Mouse (Mus musculus) hindbrain, embryonic 16.5 days (tissue): ENCODE data around the gene Gpatch8. TPM values are rescaled to one million over a fixed set of nuclear protein-coding genes. Genes with fewer than 3 reads are reported as not detected.

ENCODE experiments used
- ATAC-seq: fragments of 200-750 bp; cut with Nextera tagmentation; 2 replicates; pipeline ENCODE4 v1.8.0; 2017; ENCODE audit warnings: moderate TSS enrichment, moderate library complexity
- H3K27ac ChIP-seq: fragments of 300-500 bp; sonication (generic); 2 replicates; pipeline ENCODE4 v1.5.1; 2014; ENCODE audit warnings: low read depth, mild to moderate bottlenecking, control low read depth, low read length, moderate library complexity
- H3K27me3 ChIP-seq: fragments of 300-500 bp; sonication (generic); replicated peaks from 2 replicates; pipeline ENCODE4 v1.6.1; 2014; ENCODE audit warnings: low read length; ENCODE audit not compliant: control insufficient read depth, insufficient read depth
- H3K36me3 ChIP-seq: fragments of 300-500 bp; sonication (generic); 2 replicates; pipeline ENCODE4 v1.6.1; 2014; ENCODE audit warnings: mild to moderate bottlenecking, low read length, moderate library complexity, mixed read lengths; ENCODE audit not compliant: control insufficient read depth, insufficient read depth
- H3K4me1 ChIP-seq: fragments of 300-500 bp; sonication (generic); 2 replicates; pipeline ENCODE4 v1.6.1; 2014; ENCODE audit warnings: low read depth, low read length; ENCODE audit not compliant: control insufficient read depth, insufficient read depth
- H3K4me2 ChIP-seq: fragments of 300-500 bp; sonication (generic); 2 replicates; pipeline ENCODE4 v1.6.1; 2014; ENCODE audit warnings: mild to moderate bottlenecking, low read length, control low read depth, moderate library complexity
- H3K4me3 ChIP-seq: fragments of 300-500 bp; sonication (generic); 2 replicates; pipeline ENCODE4 v1.5.1; 2014; ENCODE audit warnings: mild to moderate bottlenecking, low read length, control low read depth, moderate library complexity
- H3K9ac ChIP-seq: fragments of 300-500 bp; sonication (generic); 2 replicates; pipeline ENCODE4 v1.6.1; 2014; ENCODE audit warnings: low read depth, mild to moderate bottlenecking, control low read depth, low read length, moderate library complexity
- H3K9me3 ChIP-seq: fragments of 300-500 bp; sonication (generic); 2 replicates; pipeline ENCODE4 v1.6.1; 2014; ENCODE audit warnings: mild to moderate bottlenecking, low read length, moderate library complexity; ENCODE audit not compliant: control insufficient read depth
- WGBS: fragments of 180-500 bp; shearing (Covaris S2); extraction: QIAGEN DNeasy Blood & Tissue Kit; methylation state at CpG from one replicate; pipeline ENCODE4 v1.1.7; 2014; 5-methylcytosine and 5-hydroxymethylcytosine counted together
- polyA plus RNA-seq: library from polyadenylated mRNA; unstranded; fragments of >200 nt; fragmentation: Nextera tagmentation; extraction: Ambion mirVana; gene quantifications from 2 replicates; pipeline ENCODE4 v1.2.1, GENCODE M21; 2015

Gpatch8 gene
- polyA plus RNA-seq, 1 experiment from 2014 or later, result 52.9 TPM

GRCm38 (mm10) chr11:102469648-102470357 is 86.4 kb downstream of the Gpatch8 start, which contains the start of gene Itga2b:
TSS of gene Itga2b (minus strand) at chr11:102470122.
- H3K27me3 ChIP-seq, result no peaks in the 10 kb centered on the region
- H3K4me3 ChIP-seq, result no peak within 1 kb of the TSS
- H3K9me3 ChIP-seq, result no peaks in the 10 kb centered on the region
- no peak within 1 kb of the TSS for H3K4me2 ChIP-seq
- H3K36me3 ChIP-seq, result no peaks in the 10 kb centered on the region
- WGBS, result 57% methylated on average over 11 of the region's 11 CpGs
- no peak within 1 kb of the TSS for H3K9ac ChIP-seq
- H3K27ac ChIP-seq, result no peak within 1 kb of the TSS
- no peak for ATAC-seq
- peaks cover 14% of the 10 kb centered on the region for H3K4me1 ChIP-seq

- Histone ChIP-seq H3K27me3 (no peaks in the 10 kb centered on the region), H3K27ac (peak overlapping the region; percentile 53; the same call in 1 of the 2 replicates), H3K9ac (peak overlapping the region; percentile 69), H3K4me3 (peak overlapping the region; percentile 49), H3K9me3 (no peaks in the 10 kb centered on the region), H3K36me3 (no peaks in the 10 kb centered on the region), H3K4me1 (peaks cover 14% of the 10 kb centered on the region), H3K4me2 (peak overlapping the region; percentile 99)
- peak; percentile 93 for ATAC-seq
- WGBS, result under 1% methylated on average over 37 of the region's 37 CpGs
Measured at GRCm38 (mm10) chr11:102467041-102467631, 89.1 kb downstream of the Gpatch8 start.

GRCm38 (mm10) chr11:102465713-102466436 is 90.3 kb downstream of the Gpatch8 start:
- Histone ChIP-seq H3K27ac (0 out of 2 replicates have a peak overlapping the region, but pooled peaks have one; percentile 25), H3K4me3 (no peak overlapping the region), H3K4me1 (peaks cover 14% of the 10 kb centered on the region), H3K36me3 (no peaks in the 10 kb centered on the region), H3K9ac (0 out of 2 replicates have a peak overlapping the region, but pooled peaks have one; percentile 0), H3K9me3 (no peaks in the 10 kb centered on the region), H3K27me3 (no peaks in the 10 kb centered on the region), H3K4me2 (peak overlapping the region; percentile 13; the same call in 1 of the 2 replicates)
- 8% methylated on average over 26 of the region's 26 CpGs for WGBS
- peak; percentile 29; the same call in 1 of the 2 replicates for ATAC-seq

DNA sequence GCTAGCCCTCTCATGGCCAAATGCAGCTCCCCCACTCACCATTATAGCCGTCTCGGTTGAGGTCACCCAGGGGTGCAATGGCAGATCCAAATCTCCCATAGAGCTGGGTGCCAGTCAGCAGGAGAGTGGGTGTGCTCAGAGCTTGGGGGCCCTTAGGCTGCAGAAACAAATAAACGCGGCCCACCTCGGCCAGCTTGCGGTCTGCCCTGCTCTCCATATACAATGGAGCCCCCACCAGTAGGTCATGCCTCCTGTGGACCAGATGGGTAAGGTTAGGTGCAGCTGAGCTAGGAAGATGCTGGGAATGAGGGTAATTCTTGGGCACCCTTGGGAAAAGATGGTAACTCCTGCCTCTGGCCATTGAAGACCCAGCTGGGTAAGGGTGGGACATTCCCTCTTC is 91.3 kb downstream of the Gpatch8 start:
- no peak overlapping the region for H3K9ac ChIP-seq
- no peak overlapping the region for H3K4me3 ChIP-seq
- 93% methylated on average over 6 of the region's 6 CpGs for WGBS
- no peaks in the 10 kb centered on the region for H3K36me3 ChIP-seq
- H3K27me3 ChIP-seq, result no peaks in the 10 kb centered on the region
- H3K27ac ChIP-seq, result no peak overlapping the region
- no peak for ATAC-seq
- H3K4me1 ChIP-seq, result peaks cover 14% of the 10 kb centered on the region
- H3K9me3 ChIP-seq, result no peaks in the 10 kb centered on the region
- no peak overlapping the region for H3K4me2 ChIP-seq

DNA sequence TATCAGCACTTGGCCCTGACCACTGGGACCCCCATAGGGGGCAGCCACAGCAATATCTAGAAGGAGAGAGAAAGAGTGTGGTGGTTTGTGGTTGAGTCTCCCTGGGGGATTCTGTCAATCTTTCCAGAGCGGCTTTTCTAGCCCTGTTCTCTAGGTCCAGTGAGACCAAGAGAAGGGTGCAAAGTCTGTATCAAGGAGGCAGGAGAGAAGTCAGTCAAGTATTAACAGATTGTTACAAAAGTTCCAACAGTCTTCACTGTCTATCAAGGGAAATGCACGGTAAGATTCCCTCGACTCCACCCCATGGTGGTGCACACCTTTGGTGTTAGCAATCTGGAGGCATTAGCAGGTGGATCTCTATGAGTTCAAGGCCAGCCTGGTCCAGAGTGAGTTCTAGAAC is 94.4 kb downstream of the Gpatch8 start:
- Histone ChIP-seq H3K27me3 (no peaks in the 10 kb centered on the region; the same call in none of the 2 replicates), H3K27ac (no peak overlapping the region), H3K4me3 (no peak overlapping the region), H3K9me3 (no peaks in the 10 kb centered on the region), H3K4me2 (no peak overlapping the region), H3K9ac (no peak overlapping the region), H3K36me3 (no peaks in the 10 kb centered on the region), H3K4me1 (peaks cover 8% of the 10 kb centered on the region)
- 86% methylated on average over 3 of the region's 3 CpGs for WGBS
- no peak for ATAC-seq

DNA sequence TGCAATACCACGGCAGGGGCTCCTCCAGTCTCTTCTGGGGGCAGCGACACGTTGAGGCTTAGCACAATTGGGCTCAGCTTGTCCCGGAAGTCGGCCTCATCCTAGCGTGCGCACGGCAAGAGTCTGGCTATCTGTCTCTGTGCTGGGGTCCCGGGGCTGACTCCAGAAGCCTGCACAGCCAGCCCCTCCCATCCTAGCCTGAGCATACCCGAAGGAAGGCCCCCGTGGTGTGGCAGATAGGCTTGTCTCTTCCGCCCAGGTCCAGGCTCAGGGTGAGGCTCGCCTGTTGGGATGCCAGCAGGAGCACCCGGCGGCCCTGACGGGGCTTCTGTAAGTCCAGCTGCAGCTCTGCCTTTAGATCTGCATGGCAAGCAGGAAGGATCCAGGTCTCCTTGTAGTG is 95.7 kb downstream of the Gpatch8 start:
- Histone ChIP-seq H3K27me3 (no peaks in the 10 kb centered on the region; the same call in none of the 2 replicates), H3K9me3 (no peaks in the 10 kb centered on the region), H3K4me2 (no peak overlapping the region), H3K9ac (no peak overlapping the region), H3K4me3 (no peak overlapping the region), H3K4me1 (peaks cover 2% of the 10 kb centered on the region; the same call in 1 of the 2 replicates), H3K36me3 (no peaks in the 10 kb centered on the region), H3K27ac (no peak overlapping the region)
- no peak for ATAC-seq
- 61% methylated on average over 16 of the region's 16 CpGs for WGBS

- ATAC-seq, result peak; percentile 90
- H3K4me2 ChIP-seq, result peak overlapping the region; percentile 68
- peaks cover 6% of the 10 kb centered on the region for H3K4me1 ChIP-seq
- no peaks in the 10 kb centered on the region; the same call in none of the 2 replicates for H3K27me3 ChIP-seq
- peak overlapping the region; percentile 67 for H3K9ac ChIP-seq
- no peaks in the 10 kb centered on the region for H3K9me3 ChIP-seq
- H3K36me3 ChIP-seq, result no peaks in the 10 kb centered on the region
- peak overlapping the region; percentile 48 for H3K4me3 ChIP-seq
- H3K27ac ChIP-seq, result peak overlapping the region; percentile 37
- WGBS, result 0% methylated on average over 39 of the region's 40 CpGs
Measured at GRCm38 (mm10) chr11:102455740-102456396, 100.3 kb downstream of the Gpatch8 start.

- Histone ChIP-seq H3K36me3 (no peaks in the 10 kb centered on the region), H3K4me1 (peaks cover 11% of the 10 kb centered on the region), H3K27me3 (no peaks in the 10 kb centered on the region; the same call in none of the 2 replicates), H3K4me3 (no peak overlapping the region), H3K9ac (no peak overlapping the region), H3K27ac (no peak overlapping the region), H3K9me3 (no peaks in the 10 kb centered on the region), H3K4me2 (no peak overlapping the region)
- 24% methylated on average over 10 of the region's 10 CpGs for WGBS
- ATAC-seq, result no peak
Measured at GRCm38 (mm10) chr11:102453131-102453530, 103.1 kb downstream of the Gpatch8 start.
